Mouse (Mus musculus) forebrain, embryonic 12.5 days (tissue): ENCODE results near the gene Tk1. TPM values are rescaled to one million over a fixed set of nuclear protein-coding genes. Genes with fewer than 3 reads are reported as not detected.

Experiments
- ATAC-seq: fragments of 200-750 bp; cut with Nextera tagmentation; 2 replicates; pipeline ENCODE4 v1.8.0; 2017; ENCODE audit warnings: moderate TSS enrichment; ENCODE audit not compliant: low FRiP score
- H3K27ac ChIP-seq: fragments of 300-500 bp; sonication (generic); 2 replicates; pipeline ENCODE4 v1.5.1; 2016; ENCODE audit warnings: mild to moderate bottlenecking
- H3K27me3 ChIP-seq: fragments of 300-500 bp; sonication (generic); 2 replicates; pipeline ENCODE4 v1.6.1; 2016; ENCODE audit warnings: mild to moderate bottlenecking
- H3K36me3 ChIP-seq: fragments of 300-500 bp; sonication (generic); replicated peaks from 2 replicates; pipeline ENCODE4 v1.6.1; 2016; ENCODE audit warnings: mild to moderate bottlenecking
- H3K4me1 ChIP-seq: fragments of 300-500 bp; sonication (generic); 2 replicates; pipeline ENCODE4 v1.6.1; 2016
- H3K4me2 ChIP-seq: fragments of 300-500 bp; sonication (generic); 2 replicates; pipeline ENCODE4 v1.6.1; 2016; ENCODE audit warnings: mild to moderate bottlenecking, moderate library complexity
- H3K4me3 ChIP-seq: fragments of 300-500 bp; sonication (generic); replicated peaks from 2 replicates; pipeline ENCODE4 v1.5.1; 2016; ENCODE audit warnings: mild to moderate bottlenecking
- H3K9ac ChIP-seq: fragments of 300-500 bp; sonication (generic); 2 replicates; pipeline ENCODE4 v1.6.1; 2016; ENCODE audit warnings: mild to moderate bottlenecking
- H3K9me3 ChIP-seq: fragments of 300-500 bp; sonication (generic); 2 replicates; pipeline ENCODE4 v1.6.1; 2016
- WGBS: fragments of 180-500 bp; shearing (Covaris S2); methylation state at CpG from one replicate; pipeline ENCODE4 v1.1.7; 2016; 5-methylcytosine and 5-hydroxymethylcytosine counted together
- polyA plus RNA-seq: library from polyadenylated mRNA; unstranded; fragments of >200 nt; fragmentation: Nextera tagmentation; extraction: Ambion mirVana; gene quantifications from 2 replicates; pipeline ENCODE4 v1.2.1, GENCODE M21; 2016

Tk1 gene
- polyA plus RNA-seq, 1 experiment from 2014 or later: 115 TPM

- WGBS: 94% methylated on average over 6 of the region's 6 CpGs
- Histone ChIP-seq H3K36me3 (peaks cover 78% of the 10 kb centered on the region), H3K4me1 (peaks cover 16% of the 10 kb centered on the region), H3K4me2 (no peak overlapping the region), H3K9me3 (no peaks in the 10 kb centered on the region), H3K9ac (no peak overlapping the region), H3K4me3 (no peak overlapping the region), H3K27ac (no peak overlapping the region), H3K27me3 (peaks cover 4% of the 10 kb centered on the region; the same call in 1 of the 2 replicates)
- ATAC-seq: no peak
Measured at GRCm38 (mm10) chr11:117814704-117815366, 11.1 kb downstream of the Tk1 start.

GRCm38 (mm10) chr11:117813867-117814266 lies 12.0 kb downstream of the Tk1 start:
- Histone ChIP-seq H3K4me2 (no peak overlapping the region), H3K9me3 (no peaks in the 10 kb centered on the region), H3K4me1 (peaks cover 19% of the 10 kb centered on the region), H3K27ac (no peak overlapping the region), H3K9ac (no peak overlapping the region), H3K27me3 (peaks cover 4% of the 10 kb centered on the region; the same call in 1 of the 2 replicates), H3K36me3 (peaks cover 68% of the 10 kb centered on the region), H3K4me3 (no peak overlapping the region)
- no peak for ATAC-seq
- WGBS: 83% methylated on average over 5 of the region's 5 CpGs

- H3K4me3 ChIP-seq: peak overlapping the region; percentile 70
- no peaks in the 10 kb centered on the region for H3K9me3 ChIP-seq
- WGBS: under 1% methylated on average over 21 of the region's 21 CpGs
- H3K36me3 ChIP-seq: peaks cover 36% of the 10 kb centered on the region
- H3K9ac ChIP-seq: peak overlapping the region; percentile 69
- H3K27me3 ChIP-seq: peaks cover 8% of the 10 kb centered on the region; the same call in 1 of the 2 replicates
- 0 out of 2 replicates have a peak overlapping the region, but pooled peaks have one; percentile 31 for H3K27ac ChIP-seq
- ATAC-seq: peak; percentile 78
- H3K4me1 ChIP-seq: peaks cover 19% of the 10 kb centered on the region
- H3K4me2 ChIP-seq: peak overlapping the region; percentile 85
Measured at GRCm38 (mm10) chr11:117810401-117811046, 15.4 kb downstream of the Tk1 start.

- Histone ChIP-seq H3K4me3 (peak within 1 kb of the TSS; percentile 70), H3K9ac (peak within 1 kb of the TSS; percentile 69), H3K4me1 (peaks cover 19% of the 10 kb centered on the region), H3K27ac (0 out of 2 replicates have a peak within 1 kb of the TSS, but pooled peaks have one; percentile 31), H3K4me2 (peak within 1 kb of the TSS; percentile 85), H3K36me3 (peaks cover 27% of the 10 kb centered on the region), H3K9me3 (no peaks in the 10 kb centered on the region), H3K27me3 (peaks cover 8% of the 10 kb centered on the region; the same call in 1 of the 2 replicates)
- WGBS: under 1% methylated on average over 62 of the region's 75 CpGs
- ATAC-seq: peak; percentile 70
Measured at GRCm38 (mm10) chr11:117809407-117810311, 16.2 kb downstream of the Tk1 start, which contains the start of the genes Gm20708 and Syngr2. Gene Gm20708 (plus strand): TSS chr11:117809668. Gene Syngr2 (plus strand): TSS chr11:117809668.

GRCm38 (mm10) chr11:117806781-117807180 lies 19.1 kb downstream of the Tk1 start:
- H3K27ac ChIP-seq: no peak overlapping the region
- H3K4me1 ChIP-seq: peaks cover 19% of the 10 kb centered on the region
- H3K9ac ChIP-seq: no peak overlapping the region
- no peak for ATAC-seq
- H3K36me3 ChIP-seq: no peaks in the 10 kb centered on the region
- H3K4me3 ChIP-seq: no peak overlapping the region
- peaks cover 8% of the 10 kb centered on the region; the same call in 1 of the 2 replicates for H3K27me3 ChIP-seq
- H3K4me2 ChIP-seq: no peak overlapping the region
- no peaks in the 10 kb centered on the region for H3K9me3 ChIP-seq
- WGBS: 87% methylated on average over 6 of the region's 6 CpGs

- 96% methylated on average over 3 of the region's 3 CpGs for WGBS
- Histone ChIP-seq H3K9me3 (no peaks in the 10 kb centered on the region), H3K27ac (no peak overlapping the region), H3K36me3 (no peaks in the 10 kb centered on the region), H3K27me3 (peaks cover 7% of the 10 kb centered on the region; the same call in 1 of the 2 replicates), H3K4me2 (no peak overlapping the region), H3K9ac (no peak overlapping the region), H3K4me3 (no peak overlapping the region), H3K4me1 (no peaks in the 10 kb centered on the region)
- ATAC-seq: no peak
Measured at GRCm38 (mm10) chr11:117803166-117803688, 22.7 kb downstream of the Tk1 start.

GRCm38 (mm10) chr11:117801650-117802049 lies 24.2 kb downstream of the Tk1 start:
- Histone ChIP-seq H3K4me2 (no peak overlapping the region), H3K27me3 (0 out of 2 replicates have a peak, but pooled peaks cover 9% of the 10 kb centered on the region), H3K9me3 (no peaks in the 10 kb centered on the region), H3K9ac (no peak overlapping the region), H3K27ac (no peak overlapping the region), H3K36me3 (no peaks in the 10 kb centered on the region), H3K4me1 (no peaks in the 10 kb centered on the region), H3K4me3 (no peak overlapping the region)
- no peak for ATAC-seq
- 81% methylated on average over 7 of the region's 7 CpGs for WGBS

- no peaks in the 10 kb centered on the region for H3K9me3 ChIP-seq
- ATAC-seq: no peak
- no peaks in the 10 kb centered on the region for H3K36me3 ChIP-seq
- 90% methylated on average over 7 of the region's 7 CpGs for WGBS
- H3K27ac ChIP-seq: no peak overlapping the region
- no peak overlapping the region for H3K9ac ChIP-seq
- H3K4me2 ChIP-seq: no peak overlapping the region
- no peak overlapping the region for H3K4me3 ChIP-seq
- 0 out of 2 replicates have a peak, but pooled peaks cover 9% of the 10 kb centered on the region for H3K27me3 ChIP-seq
- H3K4me1 ChIP-seq: no peaks in the 10 kb centered on the region
Measured at GRCm38 (mm10) chr11:117800038-117800437, 25.9 kb downstream of the Tk1 start.

- Histone ChIP-seq H3K9me3 (no peaks in the 10 kb centered on the region), H3K27me3 (peaks cover 13% of the 10 kb centered on the region; the same call in 1 of the 2 replicates), H3K4me2 (no peak overlapping the region), H3K27ac (no peak overlapping the region), H3K4me1 (no peaks in the 10 kb centered on the region), H3K4me3 (no peak overlapping the region), H3K36me3 (no peaks in the 10 kb centered on the region), H3K9ac (no peak overlapping the region)
- ATAC-seq: no peak
- WGBS: 75% methylated on average over 5 of the region's 5 CpGs
Measured at GRCm38 (mm10) chr11:117799174-117799573, 26.7 kb downstream of the Tk1 start.

- ATAC-seq: no peak
- Histone ChIP-seq H3K9ac (no peak overlapping the region), H3K36me3 (no peaks in the 10 kb centered on the region), H3K9me3 (no peaks in the 10 kb centered on the region), H3K4me1 (no peaks in the 10 kb centered on the region), H3K4me2 (no peak overlapping the region), H3K27me3 (peaks cover 17% of the 10 kb centered on the region), H3K4me3 (no peak overlapping the region), H3K27ac (no peak overlapping the region)
- 68% methylated on average over 2 of the region's 2 CpGs for WGBS
Measured at GRCm38 (mm10) chr11:117798160-117798541, 27.7 kb downstream of the Tk1 start.

- Histone ChIP-seq H3K4me3 (no peak within 1 kb of the TSS), H3K27me3 (peaks cover 19% of the 10 kb centered on the region), H3K36me3 (no peaks in the 10 kb centered on the region), H3K4me2 (no peak within 1 kb of the TSS), H3K9ac (no peak within 1 kb of the TSS), H3K4me1 (no peaks in the 10 kb centered on the region), H3K9me3 (no peaks in the 10 kb centered on the region), H3K27ac (no peak within 1 kb of the TSS)
- WGBS: 72% methylated on average over 9 of the region's 9 CpGs
- no peak for ATAC-seq
Measured at GRCm38 (mm10) chr11:117797511-117798159, 28.3 kb downstream of the Tk1 start, which contains the start of gene 6030468B19Rik. Gene 6030468B19Rik (plus strand): TSS chr11:117797660.
